Mouse (Mus musculus): Measurements from ENCODE around the gene Sidt1.

Gene Sidt1

GRCm38 (mm10) chr16:44313422-44313821 lies 19.6 kb downstream of the Sidt1 start:
- in situ Hi-C loops (cut with MboI; ENCODE audit: low pct_unique_long_range_greater_than_20kb in 1 of 2, low sequenced_read_pairs in 2 of 2, unreplicated experiment in 1 of 2): no loop called here

DNA sequence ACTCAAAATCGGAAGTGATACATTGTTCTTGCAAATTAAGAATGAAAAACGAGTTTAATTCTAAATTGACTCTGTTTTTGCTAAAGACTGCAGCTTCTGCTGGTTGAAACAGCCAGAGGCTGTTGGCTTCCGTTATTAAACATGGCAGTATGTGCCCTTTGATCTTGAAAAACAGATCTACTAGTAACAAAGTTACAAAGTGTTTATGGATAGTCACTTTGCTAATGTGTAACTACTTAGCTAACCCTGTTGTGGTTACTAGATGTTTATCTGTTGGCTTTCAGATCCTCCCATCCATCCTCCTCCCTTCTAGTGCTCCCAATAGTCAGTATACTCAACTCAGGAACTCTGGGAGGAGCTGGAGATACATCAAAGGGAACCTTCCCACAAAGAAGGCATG lies 27.4 kb downstream of the Sidt1 start:
- in situ Hi-C loops (cut with MboI; ENCODE audit: low pct_unique_long_range_greater_than_20kb in 1 of 2, low sequenced_read_pairs in 2 of 2, unreplicated experiment in 1 of 2): no loop called here

DNA sequence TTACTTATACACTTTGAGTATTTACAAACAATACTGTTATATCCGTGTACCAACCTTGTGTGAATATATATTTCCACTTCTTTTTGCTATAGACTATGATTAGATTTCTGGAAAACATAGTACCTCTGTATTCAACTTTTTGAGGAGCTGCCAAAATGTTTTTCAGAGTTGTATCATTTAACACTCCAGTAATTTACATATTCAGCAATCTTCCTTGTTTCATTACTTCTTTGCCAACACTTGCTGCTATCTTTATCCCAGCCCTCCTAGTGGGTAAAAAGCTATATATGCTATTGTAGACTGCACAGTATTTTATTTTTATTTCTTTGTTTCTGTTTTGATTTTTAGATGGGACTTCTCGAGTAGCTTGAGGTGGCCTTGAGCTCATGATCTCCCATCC lies 29.2 kb downstream of the Sidt1 start:
- in situ Hi-C loops (cut with MboI; ENCODE audit: low pct_unique_long_range_greater_than_20kb in 1 of 2, low sequenced_read_pairs in 2 of 2, unreplicated experiment in 1 of 2): no loop called here

GRCm38 (mm10) chr16:44302126-44302892 lies 30.7 kb downstream of the Sidt1 start:
- in situ Hi-C loops (cut with MboI; ENCODE audit: low pct_unique_long_range_greater_than_20kb in 1 of 2, low sequenced_read_pairs in 2 of 2, unreplicated experiment in 1 of 2): no loop called here

GRCm38 (mm10) chr16:44299438-44300093 lies 33.4 kb downstream of the Sidt1 start:
- in situ Hi-C loops (cut with MboI; ENCODE audit: low pct_unique_long_range_greater_than_20kb in 1 of 2, low sequenced_read_pairs in 2 of 2, unreplicated experiment in 1 of 2): loop anchor here in 1 of 2 experiments (25.0 kb wide), 1 partner anchor 388 kb away; no protein-coding TSS in a partner anchor

DNA sequence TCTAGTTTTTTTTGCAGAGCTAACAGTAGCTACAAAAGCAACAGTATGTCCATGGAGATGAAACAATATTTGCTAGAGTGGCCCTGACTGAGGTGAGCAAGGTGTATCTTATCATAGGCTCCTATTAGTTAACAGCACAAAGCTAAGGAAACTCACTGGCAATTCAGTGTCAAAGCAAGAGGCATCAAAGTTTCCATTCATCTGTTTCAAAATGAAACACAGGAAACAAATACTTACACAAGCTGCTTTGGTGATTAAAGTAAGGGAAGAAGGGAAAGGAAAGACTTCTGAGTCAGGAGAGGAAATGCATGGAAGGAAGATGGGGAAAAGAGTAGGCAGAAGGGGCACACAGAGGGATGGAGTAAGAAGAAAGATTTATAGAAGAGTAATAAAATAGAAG lies 39.0 kb downstream of the Sidt1 start:
- in situ Hi-C loops (cut with MboI; ENCODE audit: low pct_unique_long_range_greater_than_20kb in 1 of 2, low sequenced_read_pairs in 2 of 2, unreplicated experiment in 1 of 2): loop anchor here in 1 of 2 experiments (25.0 kb wide), 1 partner anchor 393 kb away; no protein-coding TSS in a partner anchor

GRCm38 (mm10) chr16:44292681-44293080 lies 40.3 kb downstream of the Sidt1 start:
- in situ Hi-C loops (cut with MboI; ENCODE audit: low pct_unique_long_range_greater_than_20kb in 1 of 2, low sequenced_read_pairs in 2 of 2, unreplicated experiment in 1 of 2): loop anchor here in 1 of 2 experiments (25.0 kb wide), 1 partner anchor 395 kb away; no protein-coding TSS in a partner anchor

GRCm38 (mm10) chr16:44289004-44289648 lies 43.9 kb downstream of the Sidt1 start:
- in situ Hi-C loops (cut with MboI; ENCODE audit: low pct_unique_long_range_greater_than_20kb in 1 of 2, low sequenced_read_pairs in 2 of 2, unreplicated experiment in 1 of 2): loop anchor here in 1 of 2 experiments (25.0 kb wide), 1 partner anchor 398 kb away; no protein-coding TSS in a partner anchor

GRCm38 (mm10) chr16:44287356-44287950 lies 45.5 kb downstream of the Sidt1 start:
- in situ Hi-C loops (cut with MboI; ENCODE audit: low pct_unique_long_range_greater_than_20kb in 1 of 2, low sequenced_read_pairs in 2 of 2, unreplicated experiment in 1 of 2): loop anchor here in 1 of 2 experiments (25.0 kb wide), 1 partner anchor 400 kb away; no protein-coding TSS in a partner anchor

DNA sequence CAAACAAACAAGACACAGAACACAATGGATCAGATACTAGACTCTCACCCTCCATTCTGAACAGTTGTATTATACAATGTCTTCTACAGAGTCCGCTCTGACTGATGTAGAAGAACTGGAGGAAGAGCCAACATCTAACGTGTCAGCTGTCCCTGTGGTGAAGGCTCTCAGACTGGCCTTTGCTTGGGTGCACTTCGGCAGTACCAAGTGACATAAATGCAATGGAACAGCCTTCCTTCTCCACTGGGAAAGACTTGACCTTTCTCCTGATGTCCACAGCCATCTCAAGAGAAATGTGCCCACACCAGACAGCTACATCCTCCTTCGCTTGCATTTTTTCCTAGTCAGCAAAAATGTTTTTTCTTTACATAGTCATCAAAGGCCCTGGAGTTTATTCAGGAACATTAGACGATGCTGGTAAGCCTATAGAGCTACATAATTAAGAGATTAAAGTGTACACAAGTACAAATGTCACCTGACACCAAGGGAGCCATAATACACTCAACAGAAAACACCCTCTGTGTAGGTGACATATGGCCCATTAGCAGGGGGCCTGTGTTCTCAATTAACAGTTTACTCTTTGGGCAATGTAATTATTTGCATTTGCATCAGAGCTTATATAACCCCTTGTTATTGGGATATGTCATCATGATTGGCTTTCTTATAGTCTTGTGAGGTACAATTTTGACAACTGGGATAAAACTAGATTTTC lies 50.2 kb downstream of the Sidt1 start:
- in situ Hi-C loops (cut with MboI; ENCODE audit: low pct_unique_long_range_greater_than_20kb in 1 of 2, low sequenced_read_pairs in 2 of 2, unreplicated experiment in 1 of 2): loop anchor here in 1 of 2 experiments (25.0 kb wide), 1 partner anchor 405 kb away; no protein-coding TSS in a partner anchor

GRCm38 (mm10) chr16:44282036-44282435 lies 51.0 kb downstream of the Sidt1 start:
- in situ Hi-C loops (cut with MboI; ENCODE audit: low pct_unique_long_range_greater_than_20kb in 1 of 2, low sequenced_read_pairs in 2 of 2, unreplicated experiment in 1 of 2): loop anchor here in 1 of 2 experiments (25.0 kb wide), 1 partner anchor 405 kb away; no protein-coding TSS in a partner anchor

GRCm38 (mm10) chr16:44280806-44281205 lies 52.2 kb downstream of the Sidt1 start:
- in situ Hi-C loops (cut with MboI; ENCODE audit: low pct_unique_long_range_greater_than_20kb in 1 of 2, low sequenced_read_pairs in 2 of 2, unreplicated experiment in 1 of 2): loop anchor here in 1 of 2 experiments (25.0 kb wide), 1 partner anchor 406 kb away; no protein-coding TSS in a partner anchor

DNA sequence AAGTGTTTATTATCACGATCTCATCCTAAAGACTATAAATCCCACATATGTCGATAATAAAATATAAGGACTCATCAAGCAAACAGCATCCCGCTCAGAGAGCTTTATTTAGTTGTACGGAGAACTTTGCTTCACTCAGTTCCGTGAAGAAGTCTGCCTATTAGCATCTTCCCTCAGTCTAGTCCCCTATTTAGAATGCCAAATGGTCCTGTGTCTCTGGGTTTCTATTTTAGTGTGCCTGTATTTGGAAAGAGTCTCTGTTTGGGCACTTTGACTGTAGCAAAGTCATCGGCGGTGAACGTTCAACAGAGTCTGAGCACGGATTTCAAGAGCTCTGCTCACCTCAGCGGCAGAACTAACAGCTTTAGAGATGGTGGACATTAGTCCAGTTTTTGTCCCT lies 55.8 kb downstream of the Sidt1 start:
- in situ Hi-C loops (cut with MboI; ENCODE audit: low pct_unique_long_range_greater_than_20kb in 1 of 2, low sequenced_read_pairs in 2 of 2, unreplicated experiment in 1 of 2): loop anchor here in 1 of 2 experiments (25.0 kb wide), 1 partner anchor 410 kb away; no protein-coding TSS in a partner anchor

- in situ Hi-C loops (cut with MboI; ENCODE audit: low pct_unique_long_range_greater_than_20kb in 1 of 2, low sequenced_read_pairs in 2 of 2, unreplicated experiment in 1 of 2): no loop called here
Observed at GRCm38 (mm10) chr16:44271371-44272038, 61.5 kb downstream of the Sidt1 start.

- in situ Hi-C loops (cut with MboI; ENCODE audit: low pct_unique_long_range_greater_than_20kb in 1 of 2, low sequenced_read_pairs in 2 of 2, unreplicated experiment in 1 of 2): no loop called here
Observed at GRCm38 (mm10) chr16:44270606-44271005, 62.4 kb downstream of the Sidt1 start.

DNA sequence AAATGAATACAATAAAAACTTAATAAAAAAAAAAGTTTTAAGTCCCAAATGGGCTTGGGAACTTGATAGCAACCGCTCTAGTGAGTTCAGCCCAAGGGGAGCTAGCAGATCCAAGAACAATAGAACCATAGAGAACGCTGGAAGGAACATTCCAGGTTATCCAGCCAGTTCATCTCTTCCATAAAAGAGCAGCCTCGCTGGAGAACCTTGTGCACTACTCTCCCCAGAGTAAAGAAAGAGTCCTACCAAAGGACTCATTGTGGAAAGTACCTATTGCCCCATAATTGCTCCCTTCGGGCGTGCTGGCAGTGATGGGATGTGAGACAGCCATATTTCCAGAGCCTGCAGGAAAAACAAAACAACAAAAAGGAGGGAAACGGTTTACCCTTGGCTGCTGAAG lies 63.4 kb downstream of the Sidt1 start:
- in situ Hi-C loops (cut with MboI; ENCODE audit: low pct_unique_long_range_greater_than_20kb in 1 of 2, low sequenced_read_pairs in 2 of 2, unreplicated experiment in 1 of 2): no loop called here

- in situ Hi-C loops (cut with MboI; ENCODE audit: low pct_unique_long_range_greater_than_20kb in 1 of 2, low sequenced_read_pairs in 2 of 2, unreplicated experiment in 1 of 2): no loop called here
Observed at GRCm38 (mm10) chr16:44268541-44269215, 64.3 kb downstream of the Sidt1 start.
